Mouse (Mus musculus): ENCODE results near the gene Fam241a.

- TF ChIP-seq CTCF (IDR thresholded peaks at IDR 0.05; ENCODE audit: low read depth) (no peak), EP300 (optimal IDR thresholded peaks at IDR 0.05) (no peak)
Measured at GRCm38 (mm10) chr3:127895792-127896541, at the start of gene Fam241a.
